Mouse (Mus musculus) hindbrain, embryonic 14.5 days (tissue): ENCODE measurements around the gene Acat3. TPM values are rescaled to one million over a fixed set of nuclear protein-coding genes. Genes with fewer than 3 reads are reported as not detected.
"Not testable (repeated sequence)": the region's sequence is repeated elsewhere in the genome, so short reads cannot be mapped to it uniquely, and the experiment has no call there.

Experiments
- ATAC-seq: fragments of 200-750 bp; cut with Nextera tagmentation; 2 replicates; pipeline ENCODE4 v1.8.0; 2017; ENCODE audit warnings: moderate number of reproducible peaks, mild to moderate bottlenecking, moderate TSS enrichment, moderate library complexity; ENCODE audit not compliant: low FRiP score
- DNase-seq: peaks from one replicate; pipeline ENCODE4 v3.0.0-alpha.2; 2015; ENCODE audit warnings: low spot score
- H3K27ac ChIP-seq: fragments of 300-500 bp; sonication (generic); 2 replicates; pipeline ENCODE4 v1.5.1; 2014; ENCODE audit warnings: mild to moderate bottlenecking, moderate library complexity
- H3K27me3 ChIP-seq: fragments of 300-500 bp; sonication (generic); 2 replicates; pipeline ENCODE4 v1.6.1; 2014; ENCODE audit warnings: mild to moderate bottlenecking, low read length, mixed read lengths; ENCODE audit not compliant: control insufficient read depth, insufficient read depth
- H3K36me3 ChIP-seq: fragments of 300-500 bp; sonication (generic); replicated peaks from 2 replicates; pipeline ENCODE4 v1.6.1; 2014; ENCODE audit not compliant: control insufficient read depth, insufficient read depth
- H3K4me1 ChIP-seq: fragments of 300-500 bp; sonication (generic); replicated peaks from 2 replicates; pipeline ENCODE4 v1.6.1; 2014; ENCODE audit warnings: antibody characterized with exemption, low read length, mixed read lengths; ENCODE audit not compliant: control insufficient read depth, insufficient read depth
- H3K4me2 ChIP-seq: fragments of 300-500 bp; sonication (generic); replicated peaks from 2 replicates; pipeline ENCODE4 v1.6.1; 2014; ENCODE audit warnings: mild to moderate bottlenecking, moderate library complexity
- H3K4me3 ChIP-seq: fragments of 300-500 bp; sonication (generic); replicated peaks from 2 replicates; pipeline ENCODE4 v1.5.1; 2014; ENCODE audit warnings: mild to moderate bottlenecking, low read length
- H3K9ac ChIP-seq: fragments of 300-500 bp; sonication (generic); 2 replicates; pipeline ENCODE4 v1.6.1; 2014
- H3K9me3 ChIP-seq: fragments of 300-500 bp; sonication (generic); 2 replicates; pipeline ENCODE4 v1.6.1; 2016; ENCODE audit warnings: low read length; ENCODE audit not compliant: control insufficient read depth
- WGBS: fragments of 180-500 bp; shearing (Covaris S2); extraction: QIAGEN DNeasy Blood & Tissue Kit; methylation state at CpG from one replicate; pipeline ENCODE4 v1.1.7; 2014; 5-methylcytosine and 5-hydroxymethylcytosine counted together
- polyA plus RNA-seq: library from polyadenylated mRNA; unstranded; fragments of >200 nt; fragmentation: Nextera tagmentation; extraction: Ambion mirVana; gene quantifications from 2 replicates; pipeline ENCODE4 v1.2.1, GENCODE M21; 2014

Acat3 gene
- polyA plus RNA-seq, result 0.52 and 1.1 TPM in 2 replicates

DNA sequence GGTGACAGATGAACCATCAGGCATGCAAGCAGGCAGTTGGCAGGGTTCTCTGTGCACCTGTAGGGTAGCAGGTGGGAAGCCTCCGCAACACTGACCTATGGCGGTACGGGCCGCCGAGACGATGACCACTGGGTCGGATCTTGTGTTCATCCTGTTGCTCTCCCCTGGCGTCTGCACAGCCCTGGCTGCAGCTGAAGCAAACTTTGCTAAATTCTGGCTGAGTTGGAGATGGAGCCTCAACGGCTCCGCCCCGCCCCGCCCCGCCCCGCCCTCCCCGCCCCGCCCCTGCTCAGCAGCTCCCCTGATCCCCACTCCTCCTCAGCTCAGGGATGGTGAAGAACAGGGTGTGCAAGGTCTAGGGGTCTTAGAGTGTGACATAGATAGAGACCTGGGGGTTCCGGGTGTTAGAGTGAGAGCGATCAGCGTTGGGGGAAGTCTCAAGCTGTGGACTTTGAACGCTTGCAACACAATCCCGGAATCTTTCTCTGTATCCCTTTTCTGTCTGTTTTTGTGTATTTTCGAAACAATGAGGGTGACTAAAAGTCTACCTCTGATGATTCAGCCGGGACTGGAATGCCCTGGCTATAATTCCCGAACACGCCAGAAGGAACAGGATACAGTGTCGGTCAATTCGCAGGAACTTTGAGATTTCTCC is at the start of gene Acat3:
TSS of gene Acat3 (minus strand) at position 450 of the 655 bp plus-strand sequence.
- WGBS, result 17% methylated on average over 26 of the region's 27 CpGs
- H3K27ac ChIP-seq, result no peak within 1 kb of the TSS
- H3K4me1 ChIP-seq, result no peaks in the 10 kb centered on the region; the same call in 1 of the 2 replicates
- H3K9me3 ChIP-seq, result no peaks in the 10 kb centered on the region
- 0 out of 2 replicates have a peak within 1 kb of the TSS, but pooled peaks have one; percentile 5 for H3K4me3 ChIP-seq
- H3K9ac ChIP-seq, result no peak within 1 kb of the TSS
- H3K36me3 ChIP-seq, result peaks cover 36% of the 10 kb centered on the region
- H3K27me3 ChIP-seq, result no peaks in the 10 kb centered on the region
- ATAC-seq (peak; percentile 54; the same call in 1 of the 2 replicates), DNase-seq (no peak)
- peak within 1 kb of the TSS; percentile 43 for H3K4me2 ChIP-seq

DNA sequence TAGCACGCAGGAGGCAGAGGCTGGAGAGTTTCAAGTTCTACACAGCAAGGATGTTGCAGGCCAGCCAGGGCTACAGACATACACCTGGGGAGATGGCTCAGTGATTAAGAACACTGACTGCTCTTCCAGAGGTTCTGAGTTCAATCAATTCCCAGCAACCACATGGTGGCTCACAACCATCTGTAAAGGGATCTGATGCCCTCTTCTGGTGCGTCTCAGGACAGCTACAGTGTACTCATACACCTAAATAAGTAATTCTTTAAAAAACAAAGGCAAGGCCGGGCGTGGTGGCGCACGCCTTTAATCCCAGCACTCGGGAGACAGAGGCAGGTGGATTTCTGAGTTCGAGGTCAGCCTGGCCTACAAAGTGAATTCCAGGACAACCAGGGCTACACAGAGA is 47.7 kb upstream of the Acat3 start:
- WGBS, result 98% methylated on average over 8 of the region's 8 CpGs
- not testable (repeated sequence) for H3K27me3 ChIP-seq, H3K4me2 ChIP-seq, H3K9me3 ChIP-seq, H3K4me3 ChIP-seq, ATAC-seq, DNase-seq, H3K27ac ChIP-seq, H3K9ac ChIP-seq
- Histone ChIP-seq H3K4me1 (peaks cover 10% of the 10 kb centered on the region), H3K36me3 (peaks cover 17% of the 10 kb centered on the region)

DNA sequence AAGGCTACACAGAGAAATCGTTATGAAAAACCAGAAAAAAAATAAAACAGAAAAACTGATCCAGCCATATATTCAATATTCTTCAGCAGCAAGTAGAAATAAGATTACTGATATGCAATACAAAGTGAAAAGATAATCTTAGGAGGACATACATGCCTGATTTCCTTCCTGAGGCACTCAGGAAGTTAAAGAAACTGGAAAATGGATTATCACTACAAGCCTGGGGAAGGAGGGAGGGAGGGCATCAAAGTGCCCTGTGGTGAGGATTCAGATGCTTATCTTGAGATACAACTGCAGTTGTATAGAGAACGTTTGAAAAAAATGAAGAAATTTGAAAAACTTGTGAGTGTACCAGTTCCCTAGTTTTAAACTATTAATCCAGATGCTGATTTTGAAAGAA is 43.6 kb upstream of the Acat3 start:
- Histone ChIP-seq H3K4me1 (no peaks in the 10 kb centered on the region; the same call in 1 of the 2 replicates), H3K4me2 (no peak overlapping the region), H3K9ac (no peak overlapping the region), H3K4me3 (no peak overlapping the region), H3K27me3 (no peaks in the 10 kb centered on the region), H3K27ac (no peak overlapping the region), H3K9me3 (no peaks in the 10 kb centered on the region), H3K36me3 (peaks cover 47% of the 10 kb centered on the region)
- DNase-seq (no peak), ATAC-seq (no peak)
- 87% methylated on average over 2 of the region's 2 CpGs for WGBS

DNA sequence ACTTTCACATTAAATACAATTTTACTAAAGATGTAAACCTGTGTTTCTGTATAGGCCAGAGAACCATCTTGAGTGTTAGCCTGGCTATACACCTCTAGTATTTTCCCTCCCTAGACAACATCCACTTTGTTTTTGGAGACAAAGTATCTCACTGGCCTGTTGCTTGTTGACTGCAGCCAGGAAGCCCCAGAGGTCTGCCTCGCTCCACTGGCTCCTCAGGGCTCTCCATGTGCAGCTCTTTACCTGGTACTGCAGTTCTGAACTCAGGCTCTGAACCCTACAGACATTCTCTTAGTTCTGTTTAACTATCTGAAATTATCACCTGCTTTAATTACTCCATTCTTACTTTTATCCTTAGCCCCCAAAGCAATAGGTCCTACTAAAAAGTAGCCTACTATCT is 38.1 kb upstream of the Acat3 start:
- 100% methylated on average over 1 of the region's 1 CpGs for WGBS
- Histone ChIP-seq H3K4me1 (no peaks in the 10 kb centered on the region), H3K27me3 (no peaks in the 10 kb centered on the region), H3K4me2 (no peak overlapping the region), H3K27ac (no peak overlapping the region), H3K4me3 (no peak overlapping the region), H3K36me3 (peaks cover 75% of the 10 kb centered on the region), H3K9me3 (no peaks in the 10 kb centered on the region), H3K9ac (no peak overlapping the region)
- DNase-seq, result no peak
- no peak for ATAC-seq

DNA sequence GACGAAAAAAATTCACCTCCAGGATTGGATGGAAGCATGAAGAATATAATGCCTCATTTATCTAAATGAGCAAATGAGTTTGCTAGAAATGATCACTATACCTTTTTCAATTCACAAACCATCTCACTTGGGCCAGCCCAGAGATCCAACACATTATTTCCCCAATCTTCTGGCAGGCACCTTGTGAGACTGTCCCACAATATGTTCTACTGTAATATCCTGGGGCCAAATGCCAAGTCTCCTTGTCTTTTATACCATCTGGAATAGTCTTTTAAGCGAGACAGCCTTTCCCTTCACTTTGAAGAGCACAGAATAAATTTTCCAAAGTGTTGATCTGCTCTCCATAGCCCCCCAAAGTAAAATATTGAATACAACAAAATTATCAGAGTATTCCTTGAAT is 33.5 kb upstream of the Acat3 start:
- 91% methylated on average over 2 of the region's 2 CpGs for whole genome bisulfite sequencing
- H3K4me3 ChIP-seq, result no peak overlapping the region
- no peaks in the 10 kb centered on the region for H3K4me1 ChIP-seq
- peaks cover 79% of the 10 kb centered on the region for H3K36me3 ChIP-seq
- H3K27ac ChIP-seq, result no peak overlapping the region
- ATAC-seq, result no peak
- no peak for DNase-seq
- no peaks in the 10 kb centered on the region for H3K27me3 ChIP-seq
- no peak overlapping the region for H3K9ac ChIP-seq
- H3K4me2 ChIP-seq, result no peak overlapping the region
- no peaks in the 10 kb centered on the region for H3K9me3 ChIP-seq

DNA sequence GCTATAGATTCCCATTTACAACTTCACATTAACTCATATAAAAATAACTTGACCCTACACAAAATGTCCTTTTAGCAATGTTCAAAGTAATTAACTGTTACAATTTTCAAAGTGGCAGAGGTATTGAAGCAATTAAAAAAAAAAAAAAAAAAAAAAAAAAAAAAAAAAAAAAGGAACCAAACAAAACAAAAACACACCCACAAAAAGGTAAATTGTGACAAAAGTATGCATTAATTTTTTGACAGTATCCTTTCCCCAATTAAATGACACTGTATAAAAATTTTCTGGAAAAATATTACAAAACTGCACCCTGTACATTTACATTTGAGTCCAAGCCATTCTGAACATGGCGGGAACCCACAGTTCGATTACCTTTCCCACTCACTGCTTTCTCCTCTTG is 26.8 kb upstream of the Acat3 start:
- no peak overlapping the region for H3K4me3 ChIP-seq
- H3K4me2 ChIP-seq, result no peak overlapping the region
- no peaks in the 10 kb centered on the region for H3K9me3 ChIP-seq
- no peak for DNase-seq
- no peak overlapping the region for H3K9ac ChIP-seq
- H3K27ac ChIP-seq, result no peak overlapping the region
- WGBS, result 93% methylated on average over 2 of the region's 2 CpGs
- no peak for ATAC-seq
- no peaks in the 10 kb centered on the region for H3K4me1 ChIP-seq
- peaks cover 69% of the 10 kb centered on the region for H3K36me3 ChIP-seq
- H3K27me3 ChIP-seq, result no peaks in the 10 kb centered on the region

DNA sequence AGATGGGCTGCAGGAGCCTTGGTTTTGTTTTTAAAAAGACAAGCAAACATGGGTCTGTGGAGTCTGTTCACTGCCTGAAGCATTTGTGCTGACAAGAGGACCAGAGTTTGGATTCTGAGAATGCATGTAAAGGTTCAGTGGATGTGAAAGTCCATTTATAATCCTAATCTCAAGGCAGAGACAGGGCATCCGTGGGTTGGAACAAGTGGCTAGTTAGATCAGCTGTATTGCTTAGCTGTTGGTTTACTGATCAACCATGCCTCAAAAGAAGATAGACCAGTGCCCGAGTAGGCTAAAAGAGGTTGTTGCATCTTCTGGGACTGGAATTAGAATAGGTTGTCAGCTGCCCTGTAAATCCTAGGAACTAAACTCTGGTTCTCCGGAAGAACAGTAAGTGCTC is 23.1 kb upstream of the Acat3 start:
- Histone ChIP-seq H3K9ac (no peak overlapping the region), H3K27ac (no peak overlapping the region), H3K4me1 (peaks cover 10% of the 10 kb centered on the region), H3K4me3 (no peak overlapping the region), H3K36me3 (peaks cover 39% of the 10 kb centered on the region), H3K27me3 (no peaks in the 10 kb centered on the region), H3K9me3 (no peaks in the 10 kb centered on the region), H3K4me2 (no peak overlapping the region)
- WGBS, result 85% methylated on average over 3 of the region's 3 CpGs
- no peak for ATAC-seq
- no peak for DNase-seq

DNA sequence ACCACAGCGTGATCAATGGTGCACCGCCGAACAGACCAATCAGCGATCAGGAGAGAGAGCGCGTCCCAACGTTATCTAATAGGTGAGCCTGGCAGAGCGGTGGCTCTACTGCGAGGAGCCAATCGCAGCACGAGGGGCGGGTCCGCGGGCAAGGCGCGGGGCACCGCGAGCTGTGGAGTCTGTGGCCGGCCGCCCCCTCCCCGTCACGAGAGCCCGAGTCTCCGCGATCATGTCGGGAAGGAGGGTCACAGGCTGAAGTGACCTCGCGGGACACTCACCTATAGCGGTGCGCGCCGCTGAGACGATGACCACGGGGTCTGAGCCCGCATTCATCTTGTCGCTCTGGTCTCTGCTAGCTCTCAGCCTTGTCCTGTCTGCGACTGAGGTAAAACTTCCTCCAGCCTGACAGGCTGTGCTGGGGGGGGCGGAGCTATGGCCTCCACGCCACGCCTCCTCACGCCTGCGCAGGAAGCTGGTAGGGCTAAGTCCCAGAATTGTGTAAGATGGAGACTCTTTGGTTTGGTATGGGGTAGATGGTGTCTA is 20.0 kb upstream of the Acat3 start, which contains the start of gene Acat2:
TSS of gene Acat2 (minus strand) at position 417 of the 543 bp plus-strand sequence.
- 1% methylated on average over 42 of the region's 42 CpGs for WGBS
- Histone ChIP-seq H3K36me3 (peaks cover 32% of the 10 kb centered on the region), H3K27ac (peak within 1 kb of the TSS; percentile 91), H3K9me3 (no peaks in the 10 kb centered on the region), H3K9ac (peak within 1 kb of the TSS; percentile 71), H3K27me3 (no peaks in the 10 kb centered on the region), H3K4me3 (peak within 1 kb of the TSS; percentile 66), H3K4me1 (peaks cover 10% of the 10 kb centered on the region), H3K4me2 (peak within 1 kb of the TSS; percentile 77)
- DNase-seq (peak; percentile 94), ATAC-seq (peak; percentile 99)

DNA sequence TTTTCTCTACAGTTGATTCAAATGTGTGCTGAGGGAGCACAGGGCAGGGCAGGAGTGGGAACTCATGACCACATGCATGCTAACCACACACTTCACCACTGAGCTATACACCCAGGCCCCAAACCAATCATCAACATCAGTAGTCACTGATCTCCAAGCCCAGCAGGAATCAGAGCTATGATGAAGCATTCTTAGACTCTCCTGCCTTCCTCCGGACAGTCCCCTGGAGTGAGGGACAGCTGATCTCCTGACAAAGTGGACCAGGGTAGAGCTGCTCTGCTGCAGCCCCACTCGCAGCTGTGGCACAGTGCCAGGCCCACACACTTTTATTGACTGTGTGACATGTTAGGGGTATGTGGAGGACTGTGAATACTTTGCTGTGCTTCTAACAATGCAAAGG is 19.0 kb upstream of the Acat3 start:
- Histone ChIP-seq H3K4me3 (peak overlapping the region; percentile 25), H3K4me2 (peak overlapping the region; percentile 52), H3K4me1 (peaks cover 10% of the 10 kb centered on the region), H3K36me3 (peaks cover 25% of the 10 kb centered on the region)
- WGBS, result 0% methylated on average over 1 of the region's 2 CpGs
- H3K9me3 ChIP-seq, H3K9ac ChIP-seq, DNase-seq, H3K27ac ChIP-seq, H3K27me3 ChIP-seq, ATAC-seq: not testable (repeated sequence)
